Mouse (Mus musculus): ENCODE results near the gene Pik3r3. TPM values are rescaled to one million over a fixed set of nuclear protein-coding genes. Genes with fewer than 3 reads are reported as not detected.

The Pik3r3 gene
- 37.9 TPM for polyA plus RNA-seq (2014; fragmentation: Illumina TruSeq; extraction: RNeasy Lipid Tissue Mini Kit (QIAGEN cat#74804); ENCODE audit: low read depth, low replicate concordance)

DNA sequence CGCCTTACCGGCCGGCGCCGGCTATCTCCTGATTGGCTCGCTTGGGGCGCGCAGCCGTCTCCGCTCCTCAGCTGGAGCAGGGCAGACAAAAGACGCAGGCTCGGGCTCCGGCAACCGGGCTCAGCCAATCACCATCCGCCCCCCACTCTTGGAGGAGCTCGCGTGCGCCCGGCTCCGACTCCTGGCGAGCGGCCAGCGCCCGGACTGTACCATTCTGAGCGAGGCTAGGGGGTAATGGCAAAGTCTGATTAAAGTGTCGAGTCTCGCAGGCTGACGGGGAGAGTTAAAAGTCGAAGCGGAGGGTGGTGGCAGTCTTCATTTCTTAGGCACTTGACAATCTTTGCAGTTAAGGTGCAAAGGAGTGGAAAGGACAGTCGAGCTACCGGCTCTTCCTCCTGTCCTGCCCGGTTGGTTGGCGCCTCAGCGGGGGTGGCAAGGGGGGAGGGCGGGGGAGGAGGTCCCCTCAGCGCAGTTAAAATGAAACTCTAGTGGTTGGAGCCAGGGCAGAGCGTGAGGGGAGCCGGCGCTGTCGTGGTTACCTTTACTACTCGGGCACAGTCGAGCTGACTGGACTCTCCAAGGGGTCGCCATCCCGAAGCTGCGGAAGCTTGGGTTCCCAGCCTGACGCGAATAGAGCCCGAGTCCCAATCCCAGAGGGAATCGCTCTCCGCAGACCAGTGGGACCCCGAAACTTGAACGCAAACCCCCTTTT, at the start of gene Pik3r3:
TSS of gene Pik3r3 (plus strand) at position 479 of the 712 bp plus-strand sequence.

DNA sequence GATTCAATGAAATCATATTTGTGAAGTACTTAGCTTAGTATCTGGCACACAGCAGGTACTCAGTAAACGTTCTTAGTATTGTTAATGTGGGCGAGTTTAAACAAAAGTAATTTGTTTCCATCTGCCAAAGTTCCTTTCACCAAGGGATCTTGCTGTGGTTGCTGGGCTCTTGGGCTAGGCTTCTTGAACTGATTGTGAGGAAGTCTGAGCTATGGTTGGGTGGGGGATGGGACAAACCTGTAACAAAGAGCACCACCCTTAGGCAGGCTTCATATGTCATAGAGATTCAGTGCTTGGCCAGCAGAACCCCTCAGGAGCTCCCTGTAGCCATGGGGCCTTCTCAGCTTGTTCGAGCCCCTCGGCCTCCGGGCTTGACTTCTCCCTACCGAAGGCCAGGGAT, 48.3 kb upstream of the Pik3r3 start, which contains the start of the genes 1700042G07Rik and Gm49337:
TSS of gene 1700042G07Rik (plus strand) at position 301 of the 400 bp plus-strand sequence.
TSS of gene Gm49337 (plus strand) at position 313 of the 400 bp plus-strand sequence.

Other genes with a start within 250 kb of the Pik3r3 start
- gene Faah, start 203.7 kb upstream of the Pik3r3 start, polyA plus RNA-seq (2014; fragmentation: Illumina TruSeq; extraction: RNeasy Lipid Tissue Mini Kit (QIAGEN cat#74804); ENCODE audit: low read depth, low replicate concordance), result 0.52 TPM
- 18.1 TPM for gene Nsun4, start 167.7 kb upstream of the Pik3r3 start, polyA plus RNA-seq (2014; fragmentation: Illumina TruSeq; extraction: RNeasy Lipid Tissue Mini Kit (QIAGEN cat#74804); ENCODE audit: low read depth, low replicate concordance)
- 287 TPM for gene Uqcrh, start 146.5 kb upstream of the Pik3r3 start, polyA plus RNA-seq (2014; fragmentation: Illumina TruSeq; extraction: RNeasy Lipid Tissue Mini Kit (QIAGEN cat#74804); ENCODE audit: low read depth, low replicate concordance)
- 6.2 TPM for gene Lrrc41, start 146.3 kb upstream of the Pik3r3 start, polyA plus RNA-seq (2014; fragmentation: Illumina TruSeq; extraction: RNeasy Lipid Tissue Mini Kit (QIAGEN cat#74804); ENCODE audit: low read depth, low replicate concordance)
- 0.64 TPM for gene Rad54l, start 97.9 kb upstream of the Pik3r3 start, polyA plus RNA-seq (2014; fragmentation: Illumina TruSeq; extraction: RNeasy Lipid Tissue Mini Kit (QIAGEN cat#74804); ENCODE audit: low read depth, low replicate concordance)
- 10.8 TPM for gene Pomgnt1, start 97.8 kb upstream of the Pik3r3 start, polyA plus RNA-seq (2014; fragmentation: Illumina TruSeq; extraction: RNeasy Lipid Tissue Mini Kit (QIAGEN cat#74804); ENCODE audit: low read depth, low replicate concordance)
- gene Lurap1, start 70.3 kb upstream of the Pik3r3 start, polyA plus RNA-seq (2014; fragmentation: Illumina TruSeq; extraction: RNeasy Lipid Tissue Mini Kit (QIAGEN cat#74804); ENCODE audit: low read depth, low replicate concordance), result 4.3 TPM
- gene Tspan1, start 54.0 kb upstream of the Pik3r3 start, polyA plus RNA-seq (2014; fragmentation: Illumina TruSeq; extraction: RNeasy Lipid Tissue Mini Kit (QIAGEN cat#74804); ENCODE audit: low read depth, low replicate concordance), result not detected
- gene 1700042G07Rik, start 48.2 kb upstream of the Pik3r3 start, polyA plus RNA-seq (2014; fragmentation: Illumina TruSeq; extraction: RNeasy Lipid Tissue Mini Kit (QIAGEN cat#74804); ENCODE audit: low read depth, low replicate concordance), result not detected
- gene Gm49337, start 48.2 kb upstream of the Pik3r3 start, polyA plus RNA-seq (2014; fragmentation: Illumina TruSeq; extraction: RNeasy Lipid Tissue Mini Kit (QIAGEN cat#74804); ENCODE audit: low read depth, low replicate concordance), result 6.3 TPM
- 19.0 TPM for gene Mast2, start 242.6 kb downstream of the Pik3r3 start, polyA plus RNA-seq (2014; fragmentation: Illumina TruSeq; extraction: RNeasy Lipid Tissue Mini Kit (QIAGEN cat#74804); ENCODE audit: low read depth, low replicate concordance)

Measured in adrenal gland, adult 10 weeks (tissue).